Mouse (Mus musculus) limb, embryonic 13.5 days (tissue): ENCODE measurements around the gene Pex19. TPM values are rescaled to one million over a fixed set of nuclear protein-coding genes. Genes with fewer than 3 reads are reported as not detected.

Experiments
- ATAC-seq: fragments of 200-750 bp; cut with Nextera tagmentation; 2 replicates; pipeline ENCODE4 v1.8.0; 2017; ENCODE audit warnings: low read depth, moderate number of reproducible peaks, moderate TSS enrichment; ENCODE audit not compliant: low FRiP score
- H3K27ac ChIP-seq: fragments of 300-500 bp; sonication (generic); 2 replicates; pipeline ENCODE4 v1.5.1; 2015; ENCODE audit warnings: inconsistent platforms, mild to moderate bottlenecking, moderate library complexity
- H3K27me3 ChIP-seq: fragments of 300-500 bp; sonication (generic); 2 replicates; pipeline ENCODE4 v1.6.1; 2015; ENCODE audit warnings: mild to moderate bottlenecking, inconsistent platforms
- H3K36me3 ChIP-seq: fragments of 300-500 bp; sonication (generic); 2 replicates; pipeline ENCODE4 v1.6.1; 2015; ENCODE audit warnings: inconsistent platforms, mild to moderate bottlenecking, moderate library complexity
- H3K4me1 ChIP-seq: fragments of 300-500 bp; sonication (generic); 2 replicates; pipeline ENCODE4 v1.6.1; 2015; ENCODE audit warnings: inconsistent platforms
- H3K4me2 ChIP-seq: fragments of 300-500 bp; sonication (generic); replicated peaks from 2 replicates; pipeline ENCODE4 v1.6.1; 2015; ENCODE audit warnings: inconsistent platforms, mild to moderate bottlenecking, moderate library complexity
- H3K4me3 ChIP-seq: fragments of 300-500 bp; sonication (generic); 2 replicates; pipeline ENCODE4 v1.5.1; 2015; ENCODE audit warnings: moderate library complexity, mild to moderate bottlenecking, inconsistent platforms
- H3K9ac ChIP-seq: fragments of 300-500 bp; sonication (generic); 2 replicates; pipeline ENCODE4 v1.6.1; 2015; ENCODE audit warnings: mild to moderate bottlenecking, inconsistent platforms
- H3K9me3 ChIP-seq: fragments of 300-500 bp; sonication (generic); 2 replicates; pipeline ENCODE4 v1.6.1; 2016; ENCODE audit warnings: inconsistent platforms
- WGBS: fragments of 180-500 bp; shearing (Covaris S2); methylation state at CpG from one replicate; pipeline ENCODE4 v1.1.7; 2015; 5-methylcytosine and 5-hydroxymethylcytosine counted together
- polyA plus RNA-seq: library from polyadenylated mRNA; unstranded; fragments of >200 nt; fragmentation: Nextera tagmentation; extraction: Ambion mirVana; gene quantifications from 2 replicates; pipeline ENCODE4 v1.2.1, GENCODE M21; 2015

Gene Pex19
- polyA plus RNA-seq, 1 experiment from 2014 or later: 165 TPM

- Histone ChIP-seq H3K9me3 (no peaks in the 10 kb centered on the region), H3K4me1 (no peaks in the 10 kb centered on the region), H3K27ac (no peak overlapping the region), H3K27me3 (no peaks in the 10 kb centered on the region), H3K9ac (no peak overlapping the region), H3K4me3 (no peak overlapping the region), H3K4me2 (no peak overlapping the region), H3K36me3 (peaks cover 77% of the 10 kb centered on the region)
- no peak for ATAC-seq
- 92% methylated on average over 5 of the region's 5 CpGs for WGBS
These were observed 41.4 kb downstream of the Pex19 start for GRCm38 (mm10) chr1:172167911-172168310.

- 97% methylated on average over 5 of the region's 5 CpGs for WGBS
- H3K4me1 ChIP-seq: no peaks in the 10 kb centered on the region
- H3K4me3 ChIP-seq: no peak overlapping the region
- H3K4me2 ChIP-seq: no peak overlapping the region
- no peak overlapping the region for H3K9ac ChIP-seq
- no peaks in the 10 kb centered on the region for H3K9me3 ChIP-seq
- no peaks in the 10 kb centered on the region for H3K27me3 ChIP-seq
- ATAC-seq: no peak; the same call in 1 of the 2 replicates
- no peak overlapping the region for H3K27ac ChIP-seq
- peaks cover 95% of the 10 kb centered on the region for H3K36me3 ChIP-seq
These were observed 43.3 kb downstream of the Pex19 start for GRCm38 (mm10) chr1:172169809-172170208.

GRCm38 (mm10) chr1:172172381-172172780 lies 45.8 kb downstream of the Pex19 start:
- no peak for ATAC-seq
- Histone ChIP-seq H3K4me3 (no peak overlapping the region), H3K27ac (no peak overlapping the region), H3K9me3 (no peaks in the 10 kb centered on the region), H3K4me1 (no peaks in the 10 kb centered on the region), H3K36me3 (peaks cover 92% of the 10 kb centered on the region), H3K4me2 (no peak overlapping the region), H3K9ac (no peak overlapping the region), H3K27me3 (no peaks in the 10 kb centered on the region)
- 93% methylated on average over 21 of the region's 21 CpGs for WGBS

GRCm38 (mm10) chr1:172173181-172173580 lies 46.6 kb downstream of the Pex19 start:
- WGBS: 91% methylated on average over 5 of the region's 5 CpGs
- H3K4me1 ChIP-seq: no peaks in the 10 kb centered on the region
- H3K36me3 ChIP-seq: peaks cover 92% of the 10 kb centered on the region
- no peak overlapping the region for H3K4me3 ChIP-seq
- no peak overlapping the region for H3K4me2 ChIP-seq
- no peaks in the 10 kb centered on the region for H3K9me3 ChIP-seq
- no peaks in the 10 kb centered on the region for H3K27me3 ChIP-seq
- ATAC-seq: no peak
- no peak overlapping the region for H3K9ac ChIP-seq
- H3K27ac ChIP-seq: no peak overlapping the region

GRCm38 (mm10) chr1:172177791-172178190 lies 51.2 kb downstream of the Pex19 start:
- H3K36me3 ChIP-seq: peaks cover 90% of the 10 kb centered on the region
- H3K9me3 ChIP-seq: no peaks in the 10 kb centered on the region
- no peaks in the 10 kb centered on the region for H3K4me1 ChIP-seq
- H3K27me3 ChIP-seq: no peaks in the 10 kb centered on the region
- WGBS: 90% methylated on average over 7 of the region's 7 CpGs
- H3K4me3 ChIP-seq: no peak overlapping the region
- H3K27ac ChIP-seq: no peak overlapping the region
- ATAC-seq: no peak
- H3K4me2 ChIP-seq: no peak overlapping the region
- H3K9ac ChIP-seq: no peak overlapping the region

DNA sequence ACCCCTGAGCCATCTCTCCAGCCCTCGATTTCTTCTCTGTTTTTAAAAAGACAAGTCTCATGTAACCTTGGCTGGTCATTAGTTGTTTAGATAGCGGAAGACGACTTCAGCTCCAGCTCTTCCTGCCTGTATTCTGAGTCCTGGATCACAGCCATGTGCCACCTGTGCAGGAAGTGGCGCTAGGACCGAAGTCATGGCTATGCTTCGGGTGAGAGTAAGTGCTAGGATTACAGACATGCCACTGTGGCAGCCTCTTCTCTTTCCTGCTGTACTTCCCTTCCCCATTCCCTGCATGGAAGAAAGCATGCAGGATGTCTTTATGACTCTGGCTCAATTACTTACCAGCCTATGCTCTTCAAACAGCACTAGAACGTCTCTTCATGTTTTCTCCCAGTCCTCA lies 52.5 kb downstream of the Pex19 start:
- Histone ChIP-seq H3K9me3 (no peaks in the 10 kb centered on the region), H3K4me1 (no peaks in the 10 kb centered on the region), H3K9ac (no peak overlapping the region), H3K27me3 (no peaks in the 10 kb centered on the region), H3K4me2 (no peak overlapping the region), H3K4me3 (no peak overlapping the region), H3K27ac (no peak overlapping the region), H3K36me3 (peaks cover 82% of the 10 kb centered on the region)
- no peak for ATAC-seq
- WGBS: 70% methylated on average over 7 of the region's 7 CpGs

- no peak overlapping the region for H3K9ac ChIP-seq
- 57% methylated on average over 4 of the region's 4 CpGs for WGBS
- no peaks in the 10 kb centered on the region for H3K27me3 ChIP-seq
- H3K4me3 ChIP-seq: no peak overlapping the region
- ATAC-seq: no peak
- H3K36me3 ChIP-seq: peaks cover 80% of the 10 kb centered on the region
- H3K4me1 ChIP-seq: no peaks in the 10 kb centered on the region
- no peak overlapping the region for H3K4me2 ChIP-seq
- no peaks in the 10 kb centered on the region for H3K9me3 ChIP-seq
- no peak overlapping the region for H3K27ac ChIP-seq
These were observed 54.3 kb downstream of the Pex19 start for GRCm38 (mm10) chr1:172180881-172181280.

DNA sequence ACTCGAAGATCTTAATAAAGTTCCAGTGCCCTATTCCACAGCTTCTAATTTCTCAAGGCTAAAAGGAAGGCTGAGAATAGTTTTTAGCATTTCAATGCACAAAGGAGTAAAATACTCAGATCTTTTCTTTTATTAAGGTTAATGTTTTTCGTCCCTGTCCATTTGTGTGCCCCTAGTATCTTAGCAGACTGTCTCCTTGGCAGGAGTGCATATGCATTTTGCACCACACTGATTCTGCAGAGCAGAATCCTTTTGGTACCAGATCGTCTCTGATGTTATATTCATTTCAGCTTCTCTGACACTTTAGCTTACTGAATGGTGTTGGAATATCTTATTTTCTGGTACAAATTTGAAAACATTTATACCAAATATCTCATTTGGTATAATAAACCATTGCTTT lies 55.2 kb downstream of the Pex19 start:
- ATAC-seq: no peak
- Histone ChIP-seq H3K9ac (no peak overlapping the region), H3K4me2 (no peak overlapping the region), H3K4me3 (no peak overlapping the region), H3K27ac (no peak overlapping the region), H3K36me3 (peaks cover 83% of the 10 kb centered on the region), H3K9me3 (no peaks in the 10 kb centered on the region), H3K4me1 (no peaks in the 10 kb centered on the region), H3K27me3 (no peaks in the 10 kb centered on the region)
- 95% methylated on average over 3 of the region's 3 CpGs for WGBS

DNA sequence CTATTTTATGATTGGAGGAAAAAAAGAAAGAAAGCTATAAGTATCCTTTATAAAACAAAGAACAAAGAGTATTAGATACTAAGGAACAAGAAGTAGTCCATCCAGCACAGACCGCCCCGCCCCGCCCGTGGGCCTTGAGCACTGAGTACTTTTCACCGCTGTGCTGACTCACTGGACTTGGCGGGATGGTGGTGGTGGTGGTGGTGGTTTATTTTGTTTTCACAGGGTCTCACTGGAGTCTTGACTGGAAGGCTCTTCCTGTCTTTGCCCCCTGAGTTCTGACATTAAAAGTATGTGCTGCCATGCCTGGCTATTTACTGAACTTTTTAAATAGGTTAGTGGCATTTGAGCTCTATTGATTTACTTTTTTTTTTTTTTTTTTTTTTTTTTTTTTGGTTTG lies 56.5 kb downstream of the Pex19 start:
- Histone ChIP-seq H3K4me3 (no peak overlapping the region), H3K27ac (no peak overlapping the region), H3K36me3 (peaks cover 85% of the 10 kb centered on the region), H3K9me3 (no peaks in the 10 kb centered on the region), H3K9ac (no peak overlapping the region), H3K27me3 (no peaks in the 10 kb centered on the region), H3K4me1 (no peaks in the 10 kb centered on the region), H3K4me2 (no peak overlapping the region)
- WGBS: over 99% methylated on average over 6 of the region's 6 CpGs
- no peak for ATAC-seq

DNA sequence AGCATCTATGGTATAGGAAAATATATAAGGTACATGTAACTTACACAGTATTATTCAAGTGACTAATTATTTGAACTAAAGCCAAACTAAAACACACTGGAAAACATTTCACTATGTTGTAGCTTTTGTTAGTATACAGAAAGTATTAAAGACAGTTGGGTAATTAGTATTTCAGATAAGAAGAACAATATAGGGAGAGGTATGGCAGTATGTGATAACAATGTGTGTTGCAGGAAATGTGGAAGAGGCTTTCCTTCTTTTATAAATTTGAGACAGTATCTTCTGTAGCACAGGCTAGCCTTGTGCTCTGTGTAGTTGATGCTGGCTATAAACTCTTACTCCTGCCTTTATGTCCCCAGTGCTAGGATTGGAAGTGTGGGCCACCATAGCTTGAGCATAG lies 57.4 kb downstream of the Pex19 start:
- H3K4me1 ChIP-seq: no peaks in the 10 kb centered on the region
- H3K27ac ChIP-seq: no peak overlapping the region
- H3K4me2 ChIP-seq: no peak overlapping the region
- ATAC-seq: no peak
- H3K9ac ChIP-seq: no peak overlapping the region
- H3K27me3 ChIP-seq: no peaks in the 10 kb centered on the region
- peaks cover 85% of the 10 kb centered on the region for H3K36me3 ChIP-seq
- no peak overlapping the region for H3K4me3 ChIP-seq
- no peaks in the 10 kb centered on the region for H3K9me3 ChIP-seq

Other genes with a start within 250 kb of the Pex19 start
- not detected in 2 replicates for gene Gm10521, start 231.1 kb upstream of the Pex19 start, polyA plus RNA-seq
- gene Slamf6, start 209.2 kb upstream of the Pex19 start, polyA plus RNA-seq: 0.31 TPM in 1 of 2 replicates, not detected in the other
- 20.7 and 20.8 TPM in 2 replicates for gene Vangl2, start 98.3 kb upstream of the Pex19 start, polyA plus RNA-seq
- gene Nhlh1, start 69.2 kb upstream of the Pex19 start, polyA plus RNA-seq: not detected in 2 replicates
- 247 and 281 TPM in 2 replicates for gene Copa, start 44.2 kb upstream of the Pex19 start, polyA plus RNA-seq
- gene Ncstn, start 44.0 kb upstream of the Pex19 start, polyA plus RNA-seq: 102 and 107 TPM in 2 replicates
- 173 and 176 TPM in 2 replicates for gene Dcaf8, start 21.3 kb downstream of the Pex19 start, polyA plus RNA-seq
- 108 and 113 TPM in 2 replicates for gene Pea15a, start 80.0 kb downstream of the Pex19 start, polyA plus RNA-seq
- 6.5 and 8.1 TPM in 2 replicates for gene Casq1, start 93.1 kb downstream of the Pex19 start, polyA plus RNA-seq
- not detected in 2 replicates for gene Atp1a4, start 131.7 kb downstream of the Pex19 start, polyA plus RNA-seq
- gene Igsf8, start 134.9 kb downstream of the Pex19 start, polyA plus RNA-seq: 42.2 and 46.7 TPM in 2 replicates
- gene Atp1a2, start 171.3 kb downstream of the Pex19 start, polyA plus RNA-seq: 5.3 and 5.6 TPM in 2 replicates
- 0.06 TPM in 1 of 2 replicates, not detected in the other for gene Kcnj9, start 202.6 kb downstream of the Pex19 start, polyA plus RNA-seq
- 0.04 and 0.05 TPM in 2 replicates for gene Kcnj10, start 214.5 kb downstream of the Pex19 start, polyA plus RNA-seq
- gene Pigm, start 249.8 kb downstream of the Pex19 start, polyA plus RNA-seq: 6.2 and 6.8 TPM in 2 replicates